12 mouse cellular contexts compared by ENCODE assay signal in genomic region chr14:123843675-123844425, GRCm38 (mm10).
DNase-seq lines count a peak whose midpoint lies in the region; ATAC-seq and TF ChIP-seq lines count a peak whose summit lies in the region.
"Had no signal": no experiment of that assay in that cellular context is flagged by ENCODE, and none has a peak within 500 bp of the region (broad histone marks: within the 10 kb centered on the region; RNA-seq: fewer than 3 reads in every experiment).

No protein-coding gene starts in this region.

- WGBS in embryonic facial prominence, embryonic 12.5 days: 71% methylated on average over 8 of the region's 8 CpGs
- 82% methylated on average over 8 of the region's 8 CpGs for WGBS in embryonic facial prominence, embryonic 10.5 days
- 68% methylated on average over 8 of the region's 8 CpGs for WGBS in embryonic facial prominence, embryonic 14.5 days
- 43% methylated on average over 8 of the region's 8 CpGs for WGBS in midbrain, postnatal 0 days
- 67% methylated on average over 8 of the region's 8 CpGs for WGBS in kidney, embryonic 16.5 days

- no peak overlapping the region for H3K27ac ChIP-seq in embryonic facial prominence, embryonic 12.5 days
- H3K27ac ChIP-seq in embryonic facial prominence, embryonic 10.5 days (replicated peaks): no peak overlapping the region
- H3K27ac ChIP-seq in embryonic facial prominence, embryonic 14.5 days (replicated peaks; ENCODE audit: low read depth, low read length): no peak overlapping the region
- peak overlapping the region; percentile 26; the same call in 1 of the 2 replicates for H3K27ac ChIP-seq in midbrain, postnatal 0 days (ENCODE audit: low read depth, low read length)
- H3K27ac ChIP-seq in kidney, embryonic 16.5 days (ENCODE audit: low read length): no peak overlapping the region
- H3K27ac ChIP-seq: heart, adult 2 months had no signal

- no peak overlapping the region for H3K4me2 ChIP-seq in embryonic facial prominence, embryonic 12.5 days (replicated peaks)
- no peak overlapping the region for H3K4me2 ChIP-seq in embryonic facial prominence, embryonic 14.5 days (ENCODE audit: low read depth, low read length)
- H3K4me2 ChIP-seq in midbrain, postnatal 0 days (ENCODE audit: low read depth, low read length, poor library complexity, severe bottlenecking): no peak overlapping the region
- no peak overlapping the region for H3K4me2 ChIP-seq in kidney, embryonic 16.5 days (replicated peaks; ENCODE audit: low read depth, low read length)

- no peaks in the 10 kb centered on the region for H3K27me3 ChIP-seq in embryonic facial prominence, embryonic 12.5 days
- H3K27me3 ChIP-seq in embryonic facial prominence, embryonic 10.5 days (replicated peaks; ENCODE audit: low read depth, poor library complexity, severe bottlenecking): no peaks in the 10 kb centered on the region
- no peaks in the 10 kb centered on the region for H3K27me3 ChIP-seq in embryonic facial prominence, embryonic 14.5 days (replicated peaks; ENCODE audit: control insufficient read depth, insufficient read depth, low read length)
- no peaks in the 10 kb centered on the region for H3K27me3 ChIP-seq in midbrain, postnatal 0 days (ENCODE audit: insufficient read depth, low read length)
- no peaks in the 10 kb centered on the region for H3K27me3 ChIP-seq in kidney, embryonic 16.5 days (ENCODE audit: insufficient read depth, low read length)
- H3K27me3 ChIP-seq: Patski had no signal

- H3K9ac ChIP-seq in embryonic facial prominence, embryonic 12.5 days: no peak overlapping the region
- no peak overlapping the region for H3K9ac ChIP-seq in embryonic facial prominence, embryonic 14.5 days (ENCODE audit: low read depth, low read length)
- H3K9ac ChIP-seq in midbrain, postnatal 0 days (replicated peaks; ENCODE audit: low read length, poor library complexity, severe bottlenecking): no peak overlapping the region
- H3K9ac ChIP-seq in kidney, embryonic 16.5 days (replicated peaks; ENCODE audit: low read length): no peak overlapping the region

- H3K36me3 ChIP-seq in embryonic facial prominence, embryonic 12.5 days: no peaks in the 10 kb centered on the region
- no peaks in the 10 kb centered on the region for H3K36me3 ChIP-seq in embryonic facial prominence, embryonic 10.5 days (replicated peaks)
- H3K36me3 ChIP-seq in embryonic facial prominence, embryonic 14.5 days (ENCODE audit: control insufficient read depth, insufficient read depth, low read length): no peaks in the 10 kb centered on the region
- H3K36me3 ChIP-seq in midbrain, postnatal 0 days (ENCODE audit: insufficient read depth, low read length): no peaks in the 10 kb centered on the region
- H3K36me3 ChIP-seq in kidney, embryonic 16.5 days (ENCODE audit: insufficient read depth, low read length): no peaks in the 10 kb centered on the region

- no peaks in the 10 kb centered on the region for H3K4me1 ChIP-seq in embryonic facial prominence, embryonic 12.5 days
- no peaks in the 10 kb centered on the region for H3K4me1 ChIP-seq in embryonic facial prominence, embryonic 10.5 days
- no peaks in the 10 kb centered on the region for H3K4me1 ChIP-seq in embryonic facial prominence, embryonic 14.5 days (ENCODE audit: control insufficient read depth, insufficient read depth, low read length)
- no peaks in the 10 kb centered on the region for H3K4me1 ChIP-seq in midbrain, postnatal 0 days (ENCODE audit: insufficient read depth, low read length)
- no peaks in the 10 kb centered on the region for H3K4me1 ChIP-seq in kidney, embryonic 16.5 days (ENCODE audit: insufficient read depth, low read length)

- no peak for DNase-seq in embryonic facial prominence, embryonic 10.5 days (ENCODE audit: low spot score)
- DNase-seq in embryonic facial prominence, embryonic 14.5 days (ENCODE audit: low spot score): peak; percentile 45
- peak; percentile 24 for DNase-seq in layer of hippocampus, adult 9-10 months (ENCODE audit: low spot score)
- DNase-seq in midbrain, postnatal 0 days (ENCODE audit: low spot score): peak; percentile 68
- no peak for DNase-seq in urinary bladder, postnatal 4 days (ENCODE audit: low spot score in 2 of 2)
- DNase-seq in B cell, adult 2 months: no peak
- DNase-seq: heart, adult 2 months; kidney, adult 11 months; spleen, adult 18-20 months had no signal

- no peak overlapping the region for H3K4me3 ChIP-seq in embryonic facial prominence, embryonic 12.5 days
- H3K4me3 ChIP-seq in embryonic facial prominence, embryonic 10.5 days: no peak overlapping the region
- H3K4me3 ChIP-seq in embryonic facial prominence, embryonic 14.5 days (ENCODE audit: low read depth, low read length): no peak overlapping the region
- no peak overlapping the region for H3K4me3 ChIP-seq in midbrain, postnatal 0 days (ENCODE audit: low read depth, low read length)
- H3K4me3 ChIP-seq in kidney, embryonic 16.5 days (ENCODE audit: low read length): no peak overlapping the region
- H3K4me3 ChIP-seq: heart, adult 2 months had no signal

- no peaks in the 10 kb centered on the region for H3K9me3 ChIP-seq in embryonic facial prominence, embryonic 12.5 days
- no peaks in the 10 kb centered on the region for H3K9me3 ChIP-seq in embryonic facial prominence, embryonic 10.5 days
- H3K9me3 ChIP-seq in embryonic facial prominence, embryonic 14.5 days (ENCODE audit: control insufficient read depth, low read length): no peaks in the 10 kb centered on the region
- H3K9me3 ChIP-seq in midbrain, postnatal 0 days (ENCODE audit: low read length): no peaks in the 10 kb centered on the region
- no peaks in the 10 kb centered on the region for H3K9me3 ChIP-seq in kidney, embryonic 16.5 days (ENCODE audit: low read length)

- no peak for TF ChIP-seq CTCF in midbrain, postnatal 0 days (IDR thresholded peaks at IDR 0.05)

- 0 out of 2 replicates have a peak, but pooled peaks have one; percentile 22 for ATAC-seq in embryonic facial prominence, embryonic 12.5 days (ENCODE audit: insufficient number of reproducible peaks, insufficient read depth, low FRiP score, low TSS enrichment)
- peak; percentile 84 for ATAC-seq in embryonic facial prominence, embryonic 14.5 days (ENCODE audit: low read depth)
- ATAC-seq in midbrain, postnatal 0 days (ENCODE audit: low FRiP score): peak; percentile 74
- ATAC-seq in kidney, embryonic 16.5 days (ENCODE audit: low FRiP score, low TSS enrichment): no peak
- ATAC-seq: Patski had no signal

Comparison
In these comparisons a context has a peak if more than half of its experiments do, and no peak if none do; other contexts are left out.
1. DNase-seq: peak in embryonic facial prominence, embryonic 14.5 days (single experiment), layer of hippocampus, adult 9-10 months (single experiment) and midbrain, postnatal 0 days (single experiment); none in embryonic facial prominence, embryonic 10.5 days (single experiment), urinary bladder, postnatal 4 days (0 of 2) and B cell, adult 2 months (0 of 2).